Mouse (Mus musculus) lung, adult 2 months (tissue): ENCODE results near the gene Retn.

ENCODE experiments used
- CTCF ChIP-seq: fragments of 200-500 bp; IDR thresholded peaks from 2 replicates; pipeline ENCODE4 v1.5.1; 2011; ENCODE audit warnings: mild to moderate bottlenecking, low read length, control low read depth; ENCODE audit not compliant: insufficient read depth
- POLR2A ChIP-seq: fragments of 200-500 bp; IDR thresholded peaks from 2 replicates; pipeline ENCODE4 v1.6.1; 2011; ENCODE audit warnings: low read depth, mild to moderate bottlenecking, control low read depth, low read length, borderline replicate concordance; ENCODE audit errors: extremely low read depth

DNA sequence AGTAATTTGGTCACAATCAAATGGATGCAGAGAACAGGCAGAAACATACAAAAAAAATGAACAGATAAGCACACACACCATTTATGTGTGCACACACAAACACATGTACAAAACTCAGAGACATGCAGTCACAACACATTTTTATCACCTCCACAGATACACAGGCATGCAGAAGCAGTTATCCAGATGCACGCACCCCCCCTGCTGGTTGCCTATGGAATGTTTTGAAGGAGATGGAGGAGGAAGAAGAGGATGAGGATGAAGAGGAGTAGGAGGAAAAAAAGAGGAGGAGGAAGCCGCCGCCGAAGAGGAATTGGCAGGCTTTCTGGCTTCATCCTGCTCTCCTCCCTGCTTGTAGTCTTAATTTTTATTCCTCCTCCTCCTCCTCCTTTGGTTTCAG is 50.1 kb downstream of the Retn start:
- no peak for TF ChIP-seq CTCF
- TF ChIP-seq POLR2A: no peak
